Mouse (Mus musculus) bone marrow, adult 2 months (tissue): ENCODE data around the gene Frrs1.

ENCODE experiments used
- CTCF ChIP-seq: fragments of 200-500 bp; IDR thresholded peaks from 2 replicates; pipeline ENCODE4 v1.5.1; 2011; ENCODE audit warnings: low read length, control low read depth; ENCODE audit not compliant: control insufficient read depth, insufficient read depth
- POLR2A ChIP-seq: fragments of 200-500 bp; IDR thresholded peaks from 2 replicates; pipeline ENCODE4 v1.6.1; 2011; ENCODE audit warnings: low read depth, mild to moderate bottlenecking, control low read depth, low read length, borderline replicate concordance; ENCODE audit not compliant: control insufficient read depth

- TF ChIP-seq CTCF: no peak
- TF ChIP-seq POLR2A: no peak
These were observed 42.0 kb upstream of the Frrs1 start for GRCm38 (mm10) chr3:116817231-116817630.
